Mouse (Mus musculus) lung, postnatal 0 days (tissue): ENCODE measurements around the gene Vapb. TPM values are rescaled to one million over a fixed set of nuclear protein-coding genes. Genes with fewer than 3 reads are reported as not detected.

Experiments
- ATAC-seq: fragments of 200-750 bp; cut with Nextera tagmentation; 2 replicates; pipeline ENCODE4 v1.8.0; 2017; ENCODE audit warnings: moderate library complexity
- DNase-seq: peaks from one replicate; pipeline ENCODE4 v3.0.0-alpha.2; 2016; ENCODE audit warnings: low spot score
- H3K27ac ChIP-seq: fragments of 300-500 bp; sonication (generic); 2 replicates; pipeline ENCODE4 v1.5.1; 2014; ENCODE audit warnings: antibody characterized with exemption, mild to moderate bottlenecking, low read length, mixed read lengths
- H3K27me3 ChIP-seq: fragments of 300-500 bp; sonication (generic); replicated peaks from 2 replicates; pipeline ENCODE4 v1.6.1; 2014; ENCODE audit warnings: low read length, mixed read lengths; ENCODE audit not compliant: insufficient read depth
- H3K36me3 ChIP-seq: fragments of 300-500 bp; sonication (generic); 2 replicates; pipeline ENCODE4 v1.6.1; 2014; ENCODE audit warnings: low read length, mixed read lengths; ENCODE audit not compliant: insufficient read depth
- H3K4me1 ChIP-seq: fragments of 300-500 bp; sonication (generic); 2 replicates; pipeline ENCODE4 v1.6.1; 2014; ENCODE audit warnings: antibody characterized with exemption, low read depth, low read length, mixed read lengths; ENCODE audit not compliant: insufficient read depth
- H3K4me2 ChIP-seq: fragments of 300-500 bp; sonication (generic); replicated peaks from 2 replicates; pipeline ENCODE4 v1.6.1; 2014; ENCODE audit warnings: low read depth, mild to moderate bottlenecking, low read length, moderate library complexity, mixed read lengths
- H3K4me3 ChIP-seq: fragments of 300-500 bp; sonication (generic); 2 replicates; pipeline ENCODE4 v1.5.1; 2014; ENCODE audit warnings: low read depth, low read length
- H3K9ac ChIP-seq: fragments of 300-500 bp; sonication (generic); replicated peaks from 2 replicates; pipeline ENCODE4 v1.6.1; 2014; ENCODE audit warnings: low read depth, mild to moderate bottlenecking
- H3K9me3 ChIP-seq: fragments of 300-500 bp; sonication (generic); 2 replicates; pipeline ENCODE4 v1.6.1; 2016; ENCODE audit warnings: low read length, mixed read lengths
- CTCF ChIP-seq: IDR thresholded peaks from 2 replicates; pipeline ENCODE4 v1.5.1; 2016; ENCODE audit warnings: antibody characterized with exemption, mild to moderate bottlenecking
- EP300 ChIP-seq: IDR thresholded peaks from 2 replicates; pipeline ENCODE4 v1.6.1; 2016; ENCODE audit warnings: antibody characterized with exemption, mild to moderate bottlenecking, control low read depth
- WGBS: fragments of 180-500 bp; shearing (Covaris S2); extraction: QIAGEN DNeasy Blood & Tissue Kit; methylation state at CpG from one replicate; pipeline ENCODE4 v1.1.7; 2014; 5-methylcytosine and 5-hydroxymethylcytosine counted together
- polyA plus RNA-seq: library from polyadenylated mRNA; unstranded; fragments of >200 nt; fragmentation: Nextera tagmentation; extraction: Ambion mirVana; gene quantifications from 2 replicates; pipeline ENCODE4 v1.2.1, GENCODE M21; 2015

Gene Vapb
- polyA plus RNA-seq, 1 experiment from 2014 or later = 12.9 TPM

GRCm38 (mm10) chr2:173767959-173768595, 30.8 kb downstream of the Vapb start:
- ATAC-seq = no peak
- Histone ChIP-seq H3K4me1 (no peaks in the 10 kb centered on the region), H3K4me2 (no peak overlapping the region), H3K36me3 (0 out of 2 replicates have a peak, but pooled peaks cover 5% of the 10 kb centered on the region), H3K4me3 (no peak overlapping the region), H3K9ac (no peak overlapping the region), H3K9me3 (no peaks in the 10 kb centered on the region), H3K27ac (no peak overlapping the region), H3K27me3 (no peaks in the 10 kb centered on the region)
- 66% methylated on average over 8 of the region's 8 CpGs for WGBS
- TF ChIP-seq EP300 (no peak), CTCF (no peak)
- DNase-seq = no peak

- no peaks in the 10 kb centered on the region for H3K4me1 ChIP-seq
- WGBS = 63% methylated on average over 10 of the region's 10 CpGs
These were observed 31.9 kb downstream of the Vapb start for GRCm38 (mm10) chr2:173769183-173769582.

GRCm38 (mm10) chr2:173770620-173771019, 33.3 kb downstream of the Vapb start:
- no peak overlapping the region for H3K27ac ChIP-seq
- ATAC-seq (no peak), DNase-seq (no peak)
- TF ChIP-seq CTCF = peak; percentile 18; the same call in 1 of the 2 replicates
- no peak for TF ChIP-seq EP300
- H3K36me3 ChIP-seq = no peaks in the 10 kb centered on the region
- H3K9me3 ChIP-seq = no peaks in the 10 kb centered on the region
- no peak overlapping the region for H3K4me2 ChIP-seq
- H3K27me3 ChIP-seq = no peaks in the 10 kb centered on the region
- no peak overlapping the region for H3K4me3 ChIP-seq
- WGBS = 70% methylated on average over 5 of the region's 5 CpGs
- no peak overlapping the region for H3K9ac ChIP-seq
- no peaks in the 10 kb centered on the region for H3K4me1 ChIP-seq

More at GRCm38 (mm10) chr2:173769183-173769582, 31.9 kb downstream of the Vapb start:
- Histone ChIP-seq H3K27me3 (no peaks in the 10 kb centered on the region), H3K36me3 (0 out of 2 replicates have a peak, but pooled peaks cover 5% of the 10 kb centered on the region), H3K4me3 (no peak overlapping the region), H3K4me2 (no peak overlapping the region), H3K9me3 (no peaks in the 10 kb centered on the region), H3K9ac (no peak overlapping the region), H3K27ac (no peak overlapping the region; the same call in 1 of the 2 replicates)
- ATAC-seq = no peak
- TF ChIP-seq CTCF (no peak), EP300 (no peak)
- no peak for DNase-seq

GRCm38 (mm10) chr2:173771706-173772105, 34.4 kb downstream of the Vapb start:
- WGBS = 64% methylated on average over 8 of the region's 8 CpGs
- Histone ChIP-seq H3K36me3 (no peaks in the 10 kb centered on the region), H3K27ac (no peak overlapping the region), H3K4me1 (no peaks in the 10 kb centered on the region), H3K27me3 (no peaks in the 10 kb centered on the region), H3K9ac (no peak overlapping the region), H3K9me3 (no peaks in the 10 kb centered on the region), H3K4me2 (no peak overlapping the region), H3K4me3 (no peak overlapping the region)
- peak; percentile 70 for ATAC-seq
- TF ChIP-seq CTCF = no peak
- TF ChIP-seq EP300 = no peak
- peak; percentile 17 for DNase-seq

GRCm38 (mm10) chr2:173775556-173775955, 38.2 kb downstream of the Vapb start:
- Histone ChIP-seq H3K27me3 (no peaks in the 10 kb centered on the region), H3K9me3 (no peaks in the 10 kb centered on the region), H3K4me2 (no peak overlapping the region), H3K36me3 (peaks cover 14% of the 10 kb centered on the region), H3K9ac (no peak overlapping the region), H3K27ac (no peak overlapping the region), H3K4me1 (no peaks in the 10 kb centered on the region), H3K4me3 (no peak overlapping the region)
- TF ChIP-seq EP300 = no peak
- no peak for ATAC-seq
- DNase-seq = no peak
- WGBS = 69% methylated on average over 3 of the region's 3 CpGs

- TF ChIP-seq EP300 (no peak), CTCF (no peak)
- Histone ChIP-seq H3K27ac (no peak overlapping the region), H3K27me3 (no peaks in the 10 kb centered on the region), H3K4me2 (no peak overlapping the region), H3K4me1 (no peaks in the 10 kb centered on the region), H3K9me3 (no peaks in the 10 kb centered on the region), H3K4me3 (no peak overlapping the region), H3K9ac (no peak overlapping the region), H3K36me3 (peaks cover 14% of the 10 kb centered on the region)
- DNase-seq (no peak), ATAC-seq (no peak)
- WGBS = 39% methylated on average over 9 of the region's 9 CpGs
These were observed 38.8 kb downstream of the Vapb start for GRCm38 (mm10) chr2:173776108-173776507.
